Mouse (Mus musculus) brain, embryonic 14.5 days (tissue): ENCODE data around the gene Negr1.

ENCODE experiments used
- CTCF ChIP-seq: fragments of 200-500 bp; IDR thresholded peaks from 2 replicates; pipeline ENCODE4 v1.5.1; 2012; ENCODE audit warnings: inconsistent platforms, mild to moderate bottlenecking, moderate library complexity, borderline replicate concordance; ENCODE audit not compliant: insufficient read depth, insufficient read length; ENCODE audit errors: extremely low read depth
- POLR2A ChIP-seq: fragments of 200-500 bp; IDR thresholded peaks from 2 replicates; pipeline ENCODE4 v1.6.1; 2012; ENCODE audit warnings: mild to moderate bottlenecking, inconsistent platforms, borderline replicate concordance; ENCODE audit not compliant: poor library complexity, insufficient read depth, insufficient read length, severe bottlenecking; ENCODE audit errors: extremely low read depth

GRCm38 (mm10) chr3:157080585-157080984, 519.0 kb downstream of the Negr1 start:
- TF ChIP-seq CTCF (no peak), POLR2A (no peak)
